Mouse (Mus musculus): Measurements from ENCODE around the gene Peli1.

Gene Peli1

DNA sequence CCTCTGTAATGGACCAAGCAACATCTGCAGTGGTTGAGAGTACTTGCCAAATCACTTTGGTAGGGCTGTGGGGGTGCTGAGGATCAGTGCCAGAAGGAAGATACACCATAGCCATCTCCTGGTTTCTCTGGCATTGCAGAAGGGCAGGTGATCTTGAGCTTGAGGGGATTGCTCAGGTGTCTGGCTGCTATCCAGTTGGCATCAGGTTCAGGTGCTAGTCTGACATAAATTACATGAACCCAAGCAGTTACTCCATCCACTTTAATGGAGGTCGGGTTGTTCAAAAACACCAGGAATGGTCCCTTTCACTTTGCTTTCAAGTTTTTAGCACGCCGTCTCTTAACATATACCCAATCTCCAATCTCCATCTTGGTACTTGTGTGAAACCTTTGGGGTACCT lies 103.8 kb downstream of the Peli1 start:
- DNase-seq (ENCODE audit: low spot score): no peak
